Mouse (Mus musculus) large intestine, adult 2 months (tissue): ENCODE measurements around the gene Gm20388. TPM values are rescaled to one million over a fixed set of nuclear protein-coding genes. Genes with fewer than 3 reads are reported as not detected.

Source experiments
- DNase-seq: peaks from one replicate; pipeline ENCODE4 v3.0.0-alpha.2; 2012; ENCODE audit warnings: low read depth, low spot score
- WGBS: fragments of 180-500 bp; shearing (Covaris S2); methylation state at CpG from one replicate; pipeline ENCODE4 v1.1.7; 2018; 5-methylcytosine and 5-hydroxymethylcytosine counted together
- polyA plus RNA-seq: library from polyadenylated mRNA; depleted of rRNA; stranded (reverse); fragments of >200 nt; gene quantifications from 2 replicates; pipeline ENCODE4 v1.2.3, GENCODE M21; 2012

The Gm20388 gene
- polyA plus RNA-seq, 1 experiment = 31.5 TPM

DNA sequence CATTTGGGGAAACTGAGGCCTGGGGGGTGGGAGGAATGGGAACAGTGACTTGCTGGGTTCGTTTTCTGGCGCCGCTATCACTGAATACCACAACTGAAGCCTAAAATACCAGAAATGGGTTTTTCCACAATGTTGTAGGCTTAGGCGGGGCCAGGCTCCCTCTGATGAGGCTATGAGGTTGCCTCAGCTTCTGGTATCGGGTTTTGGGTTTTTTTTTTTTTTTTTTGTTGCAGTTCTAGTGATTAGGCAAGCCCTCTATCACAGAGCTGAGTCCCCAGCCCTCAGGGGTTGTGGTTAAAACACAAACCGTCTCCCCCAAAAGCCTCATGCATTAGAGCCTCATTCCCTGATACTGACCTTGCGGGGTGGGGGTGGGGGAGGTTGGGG is 467.2 kb downstream of the Gm20388 start:
- no peak for DNase-seq
- WGBS = 81% methylated on average over 7 of the region's 7 CpGs

DNA sequence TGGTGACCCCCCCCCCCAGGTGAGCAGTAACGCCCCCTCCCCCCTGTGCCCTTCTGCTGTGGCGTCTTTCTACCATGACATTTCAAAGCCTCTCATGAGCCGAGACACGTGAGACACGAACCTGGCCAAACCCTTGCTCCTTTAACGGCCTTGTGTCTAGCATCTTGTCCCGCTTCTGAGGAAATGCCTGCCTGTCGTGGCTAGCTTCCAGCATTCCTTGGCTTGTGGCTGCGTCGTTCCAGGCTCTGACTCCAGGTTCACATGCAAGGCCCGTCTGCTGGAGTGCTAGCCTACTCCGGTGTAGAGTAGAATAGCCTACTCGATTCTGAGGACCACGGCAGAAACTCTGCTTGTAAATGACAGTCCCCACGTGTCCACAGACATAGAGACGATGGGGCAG is 467.7 kb downstream of the Gm20388 start:
- 34% methylated on average over 16 of the region's 16 CpGs for WGBS
- DNase-seq = no peak

DNA sequence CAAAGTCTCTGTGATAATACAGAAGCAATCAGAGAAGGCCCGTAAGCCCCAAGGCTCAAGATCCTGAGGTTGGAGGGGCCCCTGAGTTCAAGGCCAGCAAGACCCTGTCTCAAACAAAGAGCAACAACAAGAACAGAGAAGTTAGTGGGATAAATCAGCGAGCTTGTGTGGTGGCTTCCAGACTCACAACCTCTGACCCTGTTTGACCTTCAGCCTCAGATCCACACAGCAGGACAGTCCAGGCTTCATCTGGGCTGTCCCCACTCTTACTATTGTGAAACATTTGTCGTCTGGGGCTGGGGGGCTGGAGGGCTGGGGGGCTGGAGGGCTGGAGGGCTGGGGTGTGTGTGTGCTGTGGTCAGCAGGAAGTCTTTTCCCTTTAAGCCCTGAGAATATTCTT is 468.4 kb downstream of the Gm20388 start:
- DNase-seq = no peak
- WGBS = 87% methylated on average over 3 of the region's 3 CpGs

DNA sequence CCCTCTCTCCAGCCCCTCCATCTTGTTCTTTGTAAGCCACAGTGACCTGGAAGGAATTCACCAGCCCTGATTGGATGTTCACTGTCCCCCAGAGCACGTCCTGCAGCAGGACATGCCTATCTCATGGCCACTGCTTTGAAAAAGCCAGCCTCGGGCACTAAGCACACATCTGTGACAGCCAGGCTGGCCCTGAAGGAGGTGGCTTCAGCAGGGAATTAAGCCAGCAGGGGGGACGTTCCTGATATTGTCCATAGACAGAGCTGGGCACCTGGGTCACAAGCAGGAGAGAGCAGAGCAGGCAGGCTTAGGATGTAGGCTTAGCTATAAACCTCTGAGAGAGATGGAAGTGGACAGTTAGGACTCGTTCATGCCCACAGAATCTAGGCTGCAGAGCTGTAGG is 471.2 kb downstream of the Gm20388 start:
- DNase-seq = no peak
- 66% methylated on average over 4 of the region's 4 CpGs for WGBS

DNA sequence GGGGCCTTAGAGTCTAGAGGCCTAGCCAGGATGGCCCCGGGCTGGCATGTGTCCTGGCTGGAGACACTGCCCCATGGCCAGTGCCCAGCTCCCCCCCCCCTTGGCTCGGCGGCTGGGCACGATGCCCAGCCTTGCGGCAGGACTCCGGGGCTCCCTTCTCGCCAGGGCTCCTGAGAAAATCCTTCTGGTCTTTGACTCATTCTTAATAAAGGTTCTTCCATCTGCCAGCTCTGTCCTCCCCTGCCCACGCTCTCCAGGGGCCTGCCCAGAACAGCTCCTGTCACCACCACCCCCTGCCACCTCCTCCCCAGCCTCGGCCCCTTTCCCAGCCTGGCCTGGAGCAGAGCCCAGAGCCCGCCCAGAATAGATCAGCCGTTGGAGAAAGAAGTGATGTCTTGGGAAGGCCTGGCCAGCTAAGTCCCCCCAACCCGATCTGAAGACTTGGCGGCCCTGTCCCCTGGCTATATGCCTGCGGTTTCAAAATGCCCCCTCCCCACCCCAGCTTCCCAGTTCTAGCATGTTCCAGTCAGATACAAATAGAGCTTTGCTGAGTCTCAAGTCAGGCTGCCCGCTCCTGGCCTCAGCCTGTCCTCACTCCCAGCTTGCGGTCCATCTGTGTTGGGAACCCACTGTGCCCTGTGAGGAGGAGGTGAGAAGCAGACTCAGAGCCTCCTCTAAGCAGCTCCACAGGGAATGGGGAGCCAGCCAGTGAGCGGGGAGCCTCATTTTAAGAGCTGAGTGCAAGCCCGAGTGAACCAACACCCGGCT is 472.0 kb downstream of the Gm20388 start:
- no peak for DNase-seq
- WGBS = 39% methylated on average over 19 of the region's 19 CpGs

DNA sequence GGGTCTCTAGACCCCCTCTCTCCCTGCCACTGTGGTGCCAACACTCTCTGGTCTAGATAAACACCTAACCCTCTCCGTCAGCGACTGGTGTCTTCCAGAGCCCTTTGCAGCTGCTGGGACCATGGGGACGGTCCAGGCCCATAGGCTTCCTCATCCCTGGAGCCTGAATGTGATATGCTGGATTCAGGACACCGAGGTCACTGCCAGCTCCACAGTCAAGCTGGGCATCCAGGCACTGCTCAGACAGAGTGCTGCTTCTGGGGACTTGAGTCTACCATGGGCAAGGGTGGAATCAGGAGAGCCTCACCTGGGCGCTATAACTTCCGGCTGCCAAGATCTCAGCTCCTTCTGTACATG is 472.5 kb downstream of the Gm20388 start:
- no peak for DNase-seq
- 66% methylated on average over 6 of the region's 6 CpGs for WGBS

DNA sequence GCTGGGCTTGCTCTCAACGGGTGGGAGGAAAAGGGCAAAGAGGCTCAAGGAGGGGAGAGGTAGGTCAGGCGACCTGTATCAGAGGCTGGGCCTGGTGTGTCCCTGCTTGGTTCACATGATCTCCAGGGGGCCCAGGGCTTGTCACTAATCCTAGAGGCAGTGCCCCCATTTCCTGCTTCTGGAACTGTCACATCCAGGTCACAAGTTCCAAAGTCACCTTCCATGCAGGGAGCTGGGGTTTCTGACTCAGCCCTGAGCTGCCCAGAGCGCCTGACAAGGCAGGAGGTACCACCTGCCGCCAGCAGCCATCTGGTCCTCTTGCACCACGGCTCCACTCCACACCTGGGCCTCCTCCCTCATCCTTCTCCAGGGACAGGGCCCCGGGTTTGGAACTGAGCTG is 473.1 kb downstream of the Gm20388 start:
- 60% methylated on average over 6 of the region's 6 CpGs for WGBS
- no peak for DNase-seq

DNA sequence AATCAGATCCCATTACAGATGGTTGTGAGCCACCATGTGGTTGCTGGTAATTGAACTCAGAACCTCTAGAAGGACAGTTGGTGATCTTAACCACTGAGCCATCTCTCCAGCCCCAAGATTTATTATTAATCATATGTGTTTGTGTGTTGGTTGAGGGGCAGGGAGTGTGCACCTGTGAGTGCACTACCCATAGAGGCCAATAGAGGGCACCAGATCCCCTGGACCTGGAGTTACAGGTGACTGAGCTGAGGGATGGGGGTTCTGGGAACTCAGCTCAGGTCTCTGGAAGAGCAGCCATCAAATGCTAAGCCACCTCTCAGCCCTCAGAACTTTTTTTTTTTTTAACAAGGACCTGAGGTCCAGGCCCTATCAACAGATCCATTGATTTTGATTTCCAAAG is 474.1 kb downstream of the Gm20388 start:
- no peak for DNase-seq

DNA sequence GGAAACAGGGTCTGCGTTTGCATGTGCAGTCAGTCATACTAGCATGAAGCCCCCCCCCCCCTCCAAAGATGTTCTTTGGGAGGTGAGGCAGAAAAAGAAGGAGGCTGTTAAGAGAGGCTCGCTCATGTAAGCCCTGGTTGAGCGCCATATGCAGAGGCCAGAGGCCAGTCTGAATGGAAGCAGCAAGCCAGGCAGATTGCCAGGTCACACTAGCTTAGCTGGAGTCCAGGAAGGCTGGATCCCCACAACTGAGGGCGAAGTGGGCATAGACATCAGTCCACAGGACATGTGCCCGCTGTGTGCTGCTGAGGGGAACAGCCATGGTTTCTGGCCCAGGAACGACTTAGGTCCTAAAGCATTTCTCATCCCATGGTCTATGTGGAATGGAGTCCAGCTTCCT is 477.6 kb downstream of the Gm20388 start:
- DNase-seq = no peak
- WGBS = 93% methylated on average over 6 of the region's 6 CpGs

DNA sequence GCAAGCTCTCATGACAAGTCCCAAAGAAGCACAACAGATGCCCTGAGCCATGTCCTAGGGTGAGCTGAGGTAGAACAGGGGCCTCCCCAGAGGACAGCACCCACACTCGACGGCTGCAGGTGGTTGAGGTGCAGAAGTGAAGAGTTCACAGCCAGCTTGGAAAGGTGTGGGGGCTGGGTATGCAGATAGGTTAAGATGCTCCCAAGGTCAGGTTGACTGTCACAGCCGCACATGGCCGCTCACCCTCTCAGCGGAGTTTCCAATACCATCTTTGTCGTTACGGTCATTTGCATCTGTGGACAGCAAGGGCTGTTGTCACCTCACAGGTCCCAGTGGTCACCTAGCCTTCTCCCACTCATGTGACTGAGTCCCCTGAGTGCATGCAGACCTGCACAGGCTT is 480.0 kb downstream of the Gm20388 start:
- no peak for DNase-seq
- 96% methylated on average over 7 of the region's 7 CpGs for WGBS

DNA sequence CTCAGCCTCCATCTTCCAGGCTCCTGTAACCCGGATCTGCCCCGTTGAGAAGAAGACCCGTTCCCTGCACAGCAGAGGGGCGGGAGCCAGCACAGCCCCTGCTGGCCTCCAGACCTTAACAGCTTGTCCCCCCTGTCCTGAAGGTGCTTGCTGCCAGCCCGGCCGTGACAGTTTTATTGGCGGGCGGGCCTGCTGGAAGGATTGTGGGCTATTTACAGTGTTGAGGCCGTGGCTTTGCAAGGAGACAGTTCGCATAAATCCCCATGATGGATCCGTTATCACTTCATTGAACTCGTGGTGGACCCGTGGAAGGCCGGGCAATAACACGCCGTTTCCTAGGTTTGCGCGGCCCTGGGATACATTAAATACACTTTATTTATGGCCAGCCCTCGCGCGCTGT is 481.2 kb downstream of the Gm20388 start:
- DNase-seq = no peak
- 33% methylated on average over 21 of the region's 21 CpGs for WGBS

DNA sequence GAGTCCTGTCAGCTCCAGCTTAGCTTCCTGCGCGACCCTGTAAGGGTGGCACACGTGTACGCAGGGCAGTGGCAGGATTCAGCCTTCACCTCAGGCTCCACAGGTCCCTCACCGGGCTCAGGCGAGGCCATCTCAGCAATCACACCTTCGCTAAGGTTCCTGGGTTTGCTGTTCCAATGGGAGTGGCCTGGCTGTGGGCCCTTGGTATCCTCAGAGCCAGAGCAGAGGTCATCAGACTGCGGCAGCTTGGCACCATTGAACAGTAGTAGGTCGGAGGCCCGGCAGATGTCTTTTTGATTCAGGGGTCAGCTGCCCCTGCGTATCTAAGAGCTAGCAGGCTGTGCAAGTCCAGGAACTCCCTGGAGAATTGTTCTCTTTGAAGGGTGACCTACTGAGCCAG is 482.4 kb downstream of the Gm20388 start:
- 45% methylated on average over 11 of the region's 11 CpGs for WGBS

DNA sequence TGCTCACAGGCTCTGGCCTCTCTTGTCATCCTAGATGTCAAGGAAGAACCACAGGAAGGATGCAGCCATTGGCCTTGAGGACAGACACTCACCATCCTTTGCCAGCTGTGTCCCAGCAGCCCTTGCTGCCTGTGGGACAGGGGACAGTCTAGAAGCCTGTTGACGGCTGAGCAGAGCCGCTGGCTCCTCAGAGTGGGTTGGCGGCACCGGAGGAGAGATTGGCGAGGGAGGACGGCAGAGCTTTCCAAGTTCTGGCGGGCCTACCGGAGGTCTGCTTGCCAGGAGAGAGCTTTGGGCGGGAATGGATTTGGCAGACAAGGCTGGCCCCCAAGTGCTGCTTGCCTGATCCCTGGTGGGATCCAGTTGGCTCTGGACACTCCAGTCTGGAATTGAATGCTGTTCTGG is 483.2 kb downstream of the Gm20388 start:
- 76% methylated on average over 9 of the region's 9 CpGs for WGBS
- no peak for DNase-seq

More for the DNA sequence above, 482.4 kb downstream of the Gm20388 start:
- DNase-seq = no peak

DNA sequence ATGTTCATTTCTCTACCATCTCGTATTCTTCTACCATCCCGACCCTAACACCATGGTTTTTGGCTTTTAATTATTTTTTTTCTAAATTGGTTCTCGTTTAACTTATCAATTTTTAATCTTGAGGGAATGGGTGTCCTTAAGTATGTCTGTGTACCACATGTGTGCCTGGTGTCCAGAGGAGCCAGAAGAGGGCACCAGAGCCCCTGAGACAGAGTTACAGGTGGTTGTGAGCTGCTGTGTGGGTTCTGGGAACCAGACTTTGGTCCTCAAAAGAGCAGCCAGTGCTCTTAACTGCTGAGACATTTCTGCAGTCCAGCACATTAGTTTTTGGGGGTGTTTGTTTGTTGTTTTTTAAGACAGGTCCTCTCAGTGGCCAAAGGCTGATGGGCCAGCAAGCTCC is 485.3 kb downstream of the Gm20388 start:
- WGBS = 95% methylated on average over 3 of the region's 3 CpGs
- DNase-seq = no peak

DNA sequence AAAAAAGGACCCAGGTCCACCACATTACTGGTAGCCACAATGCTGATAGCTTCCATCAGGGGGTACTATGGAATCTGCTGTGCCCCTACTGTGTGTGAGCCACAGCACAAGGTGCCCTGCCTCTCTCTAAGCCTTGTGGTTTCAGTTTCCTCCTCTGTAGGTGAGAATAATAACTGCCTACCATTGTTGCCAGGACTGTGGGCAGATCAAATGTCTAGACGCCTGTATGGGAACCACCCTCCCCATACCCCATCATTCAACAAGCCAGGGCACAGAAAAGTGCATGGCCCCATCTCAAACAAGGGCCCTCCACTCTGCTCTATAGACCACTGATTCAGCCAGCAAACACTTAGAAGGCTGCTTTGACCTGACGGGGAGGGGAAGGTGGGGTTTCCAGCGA is 486.1 kb downstream of the Gm20388 start:
- no peak for DNase-seq
- WGBS = 81% methylated on average over 3 of the region's 3 CpGs

DNA sequence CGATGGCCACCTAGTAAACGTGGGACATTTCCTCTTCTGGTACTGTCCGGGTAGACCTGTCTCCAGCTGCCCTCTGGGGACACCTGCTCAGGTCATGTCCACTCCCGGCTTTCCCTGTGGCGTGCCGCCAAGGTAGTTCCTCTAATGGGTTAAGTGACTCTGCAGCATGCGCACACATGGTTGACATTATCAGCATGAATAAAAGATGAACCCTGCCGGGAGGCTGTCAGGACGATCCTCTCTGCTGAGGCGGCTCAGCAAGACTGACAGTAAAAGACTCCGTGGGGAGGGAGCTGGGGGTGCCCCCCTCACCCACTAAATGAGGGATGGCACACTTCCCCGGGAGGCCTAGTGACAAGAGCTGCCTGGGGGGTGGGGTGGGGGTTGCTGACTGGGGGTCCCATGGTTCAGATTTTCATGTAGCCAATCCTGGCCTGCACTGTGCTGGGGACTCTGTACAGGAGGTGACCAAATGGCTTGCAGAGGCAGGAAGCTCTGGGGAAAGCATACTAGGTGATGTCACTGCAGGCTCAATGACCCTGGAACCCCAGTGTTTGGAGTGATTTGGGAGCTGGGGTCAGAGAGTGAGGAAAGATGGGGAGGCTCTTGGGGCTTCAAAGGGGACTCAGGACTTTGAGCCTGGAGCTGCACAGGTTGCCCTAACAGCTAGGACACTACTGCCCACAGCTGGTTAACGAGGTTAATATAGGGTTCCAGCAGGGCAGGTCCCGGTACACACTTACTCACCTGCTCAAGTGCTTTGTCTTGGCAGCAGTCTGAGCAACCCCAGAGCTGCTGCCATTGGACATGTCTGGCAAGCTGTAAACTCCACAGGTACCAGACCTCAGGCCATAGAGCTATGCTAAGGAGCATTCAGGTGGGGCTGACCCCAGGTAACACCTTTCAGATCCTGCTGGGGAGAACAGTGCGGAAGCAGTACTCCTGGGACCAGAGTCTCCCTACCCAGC is 487.1 kb downstream of the Gm20388 start:
- whole genome bisulfite sequencing = 69% methylated on average over 15 of the region's 15 CpGs
- DNase-seq = no peak

DNA sequence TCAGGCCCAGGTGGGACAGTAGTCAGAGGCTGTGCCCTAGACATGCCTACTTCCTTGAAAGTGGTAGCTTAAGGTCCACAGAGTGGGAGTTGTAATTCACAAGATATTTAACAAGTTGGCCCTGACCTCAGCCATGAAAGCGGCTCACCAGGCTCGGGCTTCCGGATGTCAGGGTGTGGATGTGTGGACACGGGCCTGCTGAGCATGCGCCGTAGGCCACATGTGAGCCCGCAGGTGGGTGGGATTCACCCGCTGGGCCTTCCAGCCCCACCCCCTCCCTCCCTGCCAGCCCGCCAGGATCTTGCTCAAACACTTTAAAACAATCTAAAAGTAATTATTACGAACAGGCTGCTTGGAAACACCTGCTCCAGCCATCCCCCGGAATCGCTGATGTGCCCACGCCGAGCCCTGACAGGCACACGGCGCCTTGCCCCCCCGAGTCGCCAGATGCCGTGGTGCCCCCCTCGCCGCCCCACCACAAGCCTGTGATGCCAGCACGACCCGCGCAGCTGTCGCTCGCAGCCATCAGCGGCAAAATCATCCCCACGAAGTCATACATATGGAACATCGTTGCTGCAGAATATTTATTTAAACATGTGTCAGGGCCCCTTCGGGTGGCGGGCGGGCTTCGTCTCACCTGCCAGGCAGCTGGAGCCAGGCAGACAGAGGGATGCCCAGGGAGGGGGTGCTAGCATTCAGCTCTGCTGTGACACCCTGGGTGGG is 488.7 kb downstream of the Gm20388 start:
- 28% methylated on average over 33 of the region's 33 CpGs for WGBS
- DNase-seq = no peak

DNA sequence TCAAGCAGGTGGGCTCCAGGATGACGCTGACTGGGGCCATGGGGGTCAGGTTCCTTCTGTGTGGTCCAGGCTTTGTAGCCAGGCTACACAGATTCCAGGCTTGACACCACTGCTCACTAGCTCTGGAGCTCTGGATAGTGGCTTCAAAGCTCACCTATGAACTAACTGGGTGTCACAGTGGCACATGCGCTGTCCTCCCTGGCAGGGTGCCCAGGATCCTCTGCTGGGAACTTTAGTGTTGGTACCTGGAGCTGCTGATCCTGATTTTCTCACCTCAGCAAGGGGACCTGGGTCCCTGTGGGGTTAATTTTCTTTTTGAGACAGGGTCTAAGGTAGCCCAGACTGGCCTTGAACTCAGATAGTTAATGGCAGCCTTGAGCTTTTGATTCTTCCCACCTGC is 490.6 kb downstream of the Gm20388 start:
- DNase-seq = no peak
- WGBS = 73% methylated on average over 2 of the region's 2 CpGs

DNA sequence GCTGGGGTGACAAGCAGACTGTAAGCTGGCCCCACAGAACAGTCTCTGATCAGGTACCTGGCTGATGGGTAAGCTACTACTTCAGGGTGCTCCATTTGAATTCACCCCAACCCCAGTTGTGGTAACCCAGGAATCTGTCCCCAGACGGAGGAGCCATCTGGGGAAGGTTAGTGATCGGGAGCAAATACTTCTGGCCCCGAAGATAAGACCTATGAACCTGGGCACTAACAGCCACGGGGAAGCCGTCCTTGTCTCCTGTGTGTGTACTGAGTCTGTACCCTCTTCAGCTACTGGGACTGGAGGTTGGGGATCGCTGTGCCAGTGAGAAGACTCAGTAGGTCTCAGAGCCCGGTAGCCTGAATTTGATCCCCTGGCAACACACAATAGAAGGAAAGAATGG is 491.1 kb downstream of the Gm20388 start:
- WGBS = 96% methylated on average over 7 of the region's 7 CpGs
- DNase-seq = no peak

DNA sequence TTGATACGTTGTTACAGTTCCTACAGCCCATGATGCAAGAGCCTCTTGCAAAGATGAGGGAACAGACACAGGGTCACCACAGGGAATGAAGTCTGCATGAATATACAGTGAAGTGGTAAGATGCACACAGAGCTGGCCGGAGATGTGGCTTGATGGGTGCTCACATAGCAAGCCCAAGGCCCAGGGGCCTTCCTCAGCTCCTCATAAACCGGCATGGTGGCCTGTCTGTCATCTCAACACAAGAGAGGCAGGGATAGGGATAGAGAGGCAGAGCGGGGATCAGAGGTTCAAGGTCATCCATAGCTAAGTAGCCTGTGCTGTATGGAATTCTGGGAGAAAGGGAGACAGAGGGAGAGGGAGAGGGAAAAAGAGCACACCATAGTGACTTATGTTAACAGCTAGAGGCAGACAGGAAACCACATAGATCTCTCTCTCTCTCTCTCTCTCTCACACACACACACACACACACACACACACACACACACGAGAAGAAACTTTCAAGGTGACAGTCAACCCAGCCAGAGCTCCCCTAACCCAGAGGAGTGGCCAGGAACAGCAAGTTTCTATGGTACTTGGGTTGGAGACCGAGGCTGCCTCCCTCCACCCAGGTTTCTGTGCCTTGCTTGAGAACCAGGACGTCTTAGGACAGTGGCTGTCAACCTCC is 493.1 kb downstream of the Gm20388 start:
- WGBS = 92% methylated on average over 7 of the region's 7 CpGs

More for the DNA sequence above, 493.1 kb downstream of the Gm20388 start:
- no peak for DNase-seq
